Mouse (Mus musculus) gastrocnemius, postnatal 25 days (tissue): ENCODE measurements around the gene Emc9. TPM values are rescaled to one million over a fixed set of nuclear protein-coding genes. Genes with fewer than 3 reads are reported as not detected.
A peak's percentile ranks its signal among the peaks of the same experiment; 100 is the strongest.

ENCODE experiments used
- DNase-seq: peaks from one replicate; pipeline ENCODE4 v3.0.0; 2022
- long read RNA-seq, 2 experiments: library from polyadenylated mRNA; stranded (forward); transcript quantifications; one replicate each; pipeline ENCODE4 v2.0.0; 2021
- total RNA-seq, 2 experiments: library from RNA; stranded (reverse); gene quantifications; 1 replicate in 1 of 2; 2 replicates in 1 of 2; pipeline ENCODE4 v1.2.3; 2021

Gene Emc9
- total RNA-seq = 10 to 100 TPM; 33.4 to 34.1 TPM
- long read RNA-seq, experiment 1, transcript Emc9-201 (5 exons, 855 nt) = major isoform, 51 of 54 reads
- long read RNA-seq, experiment 1, partial matches to known transcripts = 1 of 54 reads
- long read RNA-seq, experiment 1, other reads (novel, unspliced or antisense) = 2 of 54 reads
- long read RNA-seq, experiment 2, transcript Emc9-201 (5 exons, 855 nt) = major isoform, 47 of 52 reads
- long read RNA-seq, experiment 2, partial matches to known transcripts = 2 of 52 reads
- long read RNA-seq, experiment 2, other reads (novel, unspliced or antisense) = 3 of 52 reads

- peak; percentile 83 for DNase-seq
These were observed at the start of gene Emc9 for GRCm38 (mm10) chr14:55584702-55585565. Gene Emc9 (minus strand): TSS chr14:55585302.

GRCm38 (mm10) chr14:55629312-55629711, 44.2 kb upstream of the Emc9 start:
- DNase-seq = no peak

DNA sequence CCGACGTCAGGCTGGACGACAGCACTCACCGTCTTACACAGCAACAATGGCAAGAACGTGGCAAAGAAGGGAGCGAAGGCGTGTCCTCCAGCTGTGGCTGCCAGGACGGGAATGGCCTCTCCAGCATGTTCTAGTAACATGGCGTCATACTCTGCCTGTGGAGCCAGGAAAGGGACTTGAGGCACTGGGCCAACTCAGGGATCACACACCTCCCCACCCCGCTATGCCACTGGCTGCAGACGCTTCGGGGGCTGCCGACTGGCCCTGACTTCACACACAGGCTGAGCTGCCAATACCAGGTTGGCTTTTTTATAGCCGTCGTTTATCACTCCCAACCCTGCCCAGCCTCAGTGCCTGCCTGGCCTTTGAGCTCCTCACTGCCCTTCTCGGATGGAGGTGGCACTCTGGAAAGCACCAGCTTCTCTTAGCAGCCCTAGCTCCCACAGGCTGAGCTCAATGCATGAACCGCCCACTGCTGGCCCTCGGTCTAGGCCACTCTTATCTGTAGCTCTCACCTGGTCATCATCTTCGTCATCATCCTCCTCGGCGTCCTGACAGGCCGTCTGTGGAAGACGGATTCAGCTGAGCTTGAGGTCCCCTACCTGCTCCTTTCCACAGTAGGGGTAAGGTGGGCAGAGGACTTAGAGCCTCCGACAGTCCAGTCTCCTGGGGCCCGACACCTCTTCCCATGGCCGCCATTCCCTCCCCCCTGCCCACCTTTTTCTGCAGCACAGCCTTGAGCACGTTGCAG, 43.1 kb upstream of the Emc9 start:
- DNase-seq = no peak

GRCm38 (mm10) chr14:55618486-55619195, 33.5 kb upstream of the Emc9 start:
- DNase-seq = no peak

- DNase-seq = no peak
These were observed 32.7 kb upstream of the Emc9 start, which contains the start of gene Rec8 for GRCm38 (mm10) chr14:55617822-55618221. Gene Rec8 (plus strand): TSS chr14:55618037.

DNA sequence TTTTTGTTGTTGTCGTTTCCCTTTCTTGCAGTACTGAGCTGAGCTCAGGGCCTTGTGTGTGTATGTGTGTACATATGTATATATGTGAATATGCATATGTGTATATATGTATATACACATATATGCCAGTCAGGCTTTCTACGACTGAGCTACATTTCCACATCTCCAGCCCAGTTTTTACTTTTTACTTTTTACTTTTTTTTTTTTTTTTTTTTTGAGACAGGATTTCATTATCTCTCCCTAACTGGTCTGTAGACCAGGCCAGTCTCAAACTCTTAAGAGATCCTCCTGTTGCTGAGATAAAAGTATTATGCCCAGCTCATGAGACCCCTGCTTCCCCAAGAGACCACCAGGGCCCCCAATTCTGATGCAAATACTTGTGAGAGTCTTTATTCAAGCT, 31.7 kb upstream of the Emc9 start:
- no peak for DNase-seq

DNA sequence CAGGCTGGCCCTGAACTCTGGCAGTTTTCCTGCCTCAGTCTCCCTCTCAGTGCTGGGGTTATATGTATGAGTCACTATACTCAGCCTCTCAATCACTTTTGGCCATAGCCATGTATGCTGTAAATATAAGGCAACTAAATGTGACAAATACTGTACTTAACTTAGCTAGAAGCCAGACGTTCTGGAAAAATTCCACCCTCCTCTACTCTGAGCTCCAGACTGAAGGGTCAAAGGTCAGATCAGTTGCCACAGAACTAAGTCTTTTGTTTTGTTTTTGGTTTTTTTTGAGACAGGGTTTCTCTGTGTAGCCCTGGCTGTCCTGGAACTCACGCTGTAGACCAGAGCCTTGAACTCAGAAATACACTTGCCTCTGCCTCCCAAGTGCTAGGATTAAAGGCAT, 30.8 kb upstream of the Emc9 start:
- DNase-seq = no peak

GRCm38 (mm10) chr14:55614565-55615178, 29.6 kb upstream of the Emc9 start:
- DNase-seq = no peak

GRCm38 (mm10) chr14:55613346-55613745, 28.2 kb upstream of the Emc9 start:
- no peak for DNase-seq

GRCm38 (mm10) chr14:55608339-55608738, 23.2 kb upstream of the Emc9 start:
- no peak for DNase-seq

DNA sequence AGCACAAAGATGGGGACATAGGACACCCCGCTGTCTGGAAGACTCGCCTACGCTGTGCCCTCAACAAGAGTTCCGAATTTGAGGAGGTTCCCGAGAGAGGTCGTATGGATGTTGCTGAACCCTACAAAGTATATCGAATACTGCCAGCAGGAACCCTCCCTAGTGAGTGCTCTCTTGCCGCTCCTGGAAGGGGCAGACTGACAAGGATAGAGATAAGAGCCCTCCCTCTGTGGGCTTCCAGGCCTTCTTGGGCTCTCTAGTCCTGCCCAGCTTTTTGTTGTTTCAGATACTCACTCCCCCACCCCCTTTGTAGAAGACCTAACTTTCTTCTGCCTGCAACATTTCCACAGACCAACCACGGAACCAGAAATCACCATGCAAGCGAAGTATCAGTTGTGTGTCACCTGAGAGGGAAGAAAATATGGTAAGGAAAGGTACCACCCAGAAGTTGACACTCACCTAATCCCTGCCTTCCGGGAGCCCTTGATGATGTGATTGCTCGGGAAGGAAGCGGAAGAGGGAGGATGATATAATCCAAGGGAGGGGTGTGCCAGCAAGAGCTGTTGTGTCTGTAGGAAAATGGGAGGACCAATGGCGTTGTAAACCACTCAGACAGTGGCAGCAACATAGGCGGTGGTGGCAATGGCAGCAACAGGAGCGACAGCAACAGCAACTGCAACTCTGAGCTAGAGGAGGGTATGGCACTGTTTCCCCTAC, 20.8 kb upstream of the Emc9 start:
- no peak for DNase-seq

DNA sequence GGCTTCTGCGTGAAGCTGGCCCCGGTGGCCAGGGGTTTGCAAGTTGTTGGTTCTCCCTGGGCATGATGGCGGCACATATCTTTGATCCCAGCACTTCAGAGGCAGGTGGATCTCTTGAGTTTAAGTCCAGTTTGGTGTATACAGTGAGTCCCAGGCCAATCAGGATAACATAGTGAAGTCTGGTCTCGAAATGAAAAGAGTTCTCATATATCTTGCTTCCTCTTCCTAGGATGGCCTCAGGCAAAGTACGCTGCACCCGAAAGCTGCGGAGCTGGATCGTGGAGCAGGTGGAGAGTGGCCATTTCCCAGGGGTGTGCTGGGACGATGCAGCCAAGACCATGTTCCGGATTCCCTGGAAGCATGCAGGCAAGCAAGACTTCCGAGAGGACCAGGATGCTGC, 19.7 kb upstream of the Emc9 start:
- no peak for DNase-seq

- DNase-seq = peak; percentile 87
These were observed 18.8 kb upstream of the Emc9 start for GRCm38 (mm10) chr14:55603633-55604576.

- DNase-seq = no peak
These were observed 18.1 kb upstream of the Emc9 start, which contains the start of gene Irf9 for GRCm38 (mm10) chr14:55603271-55603632. Gene Irf9 (plus strand): TSS chr14:55603571.

DNA sequence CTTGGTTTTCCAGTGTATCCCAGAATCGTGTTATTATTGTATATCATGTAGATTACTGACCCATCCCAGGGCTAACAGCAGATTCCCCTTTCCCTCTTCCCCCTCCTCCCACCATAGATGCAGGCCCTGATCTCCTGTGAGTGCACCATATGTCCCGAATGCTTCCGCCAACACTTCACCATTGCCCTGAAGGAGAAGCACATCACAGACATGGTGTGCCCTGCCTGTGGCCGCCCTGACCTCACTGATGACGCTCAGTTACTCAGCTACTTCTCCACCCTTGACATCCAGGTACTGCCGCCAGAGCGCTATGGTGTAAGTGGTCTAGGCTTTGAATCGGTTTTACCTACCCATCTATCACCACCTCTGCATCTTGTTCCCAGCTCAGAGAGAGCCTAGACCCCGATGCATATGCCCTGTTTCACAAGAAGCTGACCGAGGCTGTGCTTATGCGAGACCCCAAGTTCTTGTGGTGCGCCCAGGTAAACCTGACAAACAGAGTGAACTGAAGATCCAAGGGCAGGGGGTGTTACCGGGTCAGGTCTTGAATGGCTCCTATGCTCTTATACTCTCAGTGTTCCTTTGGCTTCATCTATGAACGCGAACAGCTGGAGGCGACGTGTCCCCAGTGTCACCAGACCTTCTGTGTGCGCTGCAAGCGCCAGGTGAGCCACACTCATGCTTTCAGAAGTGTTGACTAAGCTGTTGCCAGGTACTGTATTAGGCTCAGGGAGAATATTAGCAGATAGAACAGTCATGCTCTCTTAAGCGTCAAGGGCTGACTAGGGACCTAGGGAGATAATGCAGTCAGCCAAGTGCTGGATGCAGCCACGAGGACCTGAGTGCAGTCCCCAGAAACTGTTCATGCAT, 13.7 kb upstream of the Emc9 start:
- no peak for DNase-seq

DNA sequence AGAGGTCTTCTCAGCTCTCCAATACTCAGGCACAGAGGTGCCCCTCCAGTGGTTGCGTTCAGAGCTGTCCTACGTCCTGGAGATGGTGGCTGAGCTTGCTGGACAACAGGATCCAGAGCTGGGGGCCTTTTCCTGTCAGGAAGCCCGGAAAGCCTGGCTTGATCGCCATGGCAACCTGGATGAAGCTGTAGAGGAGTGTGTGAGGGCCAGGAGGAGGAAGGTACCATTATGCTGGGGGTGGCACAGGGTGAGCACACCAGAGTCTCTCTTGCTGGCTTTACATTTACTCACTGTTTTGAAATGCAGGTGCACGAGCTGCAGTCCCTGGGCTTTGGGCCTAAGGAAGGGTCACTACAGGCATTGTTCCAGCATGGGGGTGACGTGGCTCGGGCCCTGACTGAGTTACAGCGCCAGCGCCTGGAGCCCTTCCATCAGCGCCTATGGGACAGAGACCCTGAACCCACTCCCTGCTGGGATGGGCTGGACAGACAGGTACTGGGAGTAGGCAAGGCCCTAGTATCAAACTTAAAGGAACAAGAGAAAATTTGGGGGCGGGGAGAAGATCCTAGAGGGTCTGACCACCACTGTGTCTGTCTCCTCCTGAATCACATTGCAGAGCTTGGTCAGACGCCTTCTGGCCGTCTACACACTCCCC, 11.1 kb upstream of the Emc9 start:
- no peak for DNase-seq

- no peak for DNase-seq
These were observed 7.1 kb upstream of the Emc9 start for GRCm38 (mm10) chr14:55592226-55592625.

GRCm38 (mm10) chr14:55591331-55591891, 6.3 kb upstream of the Emc9 start, which contains the start of gene Rnf31:
Gene Rnf31 (plus strand): TSS chr14:55591708.
- DNase-seq = peak; percentile 97
